Mouse (Mus musculus) small intestine, adult 2 months (tissue): Measurements from ENCODE around the gene Slc12a8. TPM values are rescaled to one million over a fixed set of nuclear protein-coding genes. Genes with fewer than 3 reads are reported as not detected.

Source experiments
- H3K27ac ChIP-seq: fragments of 200-500 bp; 2 replicates; pipeline ENCODE4 v1.5.1; 2012; ENCODE audit warnings: low read depth, low read length, control low read depth, inconsistent platforms; ENCODE audit not compliant: insufficient read depth
- H3K27me3 ChIP-seq: fragments of 200-500 bp; 2 replicates; pipeline ENCODE4 v1.6.1; 2012; ENCODE audit warnings: mild to moderate bottlenecking, moderate library complexity, low read length, inconsistent platforms; ENCODE audit not compliant: control insufficient read depth, insufficient read depth
- H3K36me3 ChIP-seq: fragments of 200-500 bp; 2 replicates; pipeline ENCODE4 v1.6.1; 2012; ENCODE audit warnings: mild to moderate bottlenecking, low read length, control low read depth, inconsistent platforms; ENCODE audit not compliant: control insufficient read depth, insufficient read depth
- H3K4me1 ChIP-seq: fragments of 200-500 bp; 2 replicates; pipeline ENCODE4 v1.6.1; 2012; ENCODE audit warnings: low read length, inconsistent platforms, mixed read lengths; ENCODE audit not compliant: control insufficient read depth, insufficient read depth, insufficient read length
- H3K4me3 ChIP-seq: fragments of 200-500 bp; 2 replicates; pipeline ENCODE4 v1.5.1; 2012; ENCODE audit warnings: low read depth, mild to moderate bottlenecking, control low read depth, inconsistent platforms, low read length, moderate library complexity
- CTCF ChIP-seq: fragments of 200-500 bp; IDR thresholded peaks from 2 replicates; pipeline ENCODE4 v1.5.1; 2012; ENCODE audit warnings: low read depth, mild to moderate bottlenecking, control low read depth, inconsistent platforms, low read length, moderate library complexity, mixed read lengths; ENCODE audit not compliant: insufficient replicate concordance, insufficient read length; ENCODE audit errors: extremely low read depth
- POLR2A ChIP-seq: fragments of 200-500 bp; IDR thresholded peaks from 2 replicates; pipeline ENCODE4 v1.6.1; 2012; ENCODE audit warnings: low read depth, mild to moderate bottlenecking, control low read depth, inconsistent platforms, low read length, moderate library complexity
- WGBS: fragments of 180-500 bp; shearing (Covaris S2); methylation state at CpG from one replicate; pipeline ENCODE4 v1.1.7; 2018; 5-methylcytosine and 5-hydroxymethylcytosine counted together
- polyA plus RNA-seq: library from polyadenylated mRNA; depleted of rRNA; stranded (reverse); fragments of >200 nt; gene quantifications from 2 replicates; pipeline ENCODE4 v1.2.3, GENCODE M21; 2012

Gene Slc12a8
- polyA plus RNA-seq, 1 experiment = 46.7 TPM

- Histone ChIP-seq H3K27me3 (no peaks in the 10 kb centered on the region), H3K36me3 (no peaks in the 10 kb centered on the region), H3K4me1 (peaks cover 6% of the 10 kb centered on the region; the same call in 1 of the 2 replicates), H3K27ac (0 out of 2 replicates have a peak overlapping the region, but pooled peaks have one; percentile 1), H3K4me3 (no peak overlapping the region)
- WGBS = 85% methylated on average over 36 of the region's 36 CpGs
- TF ChIP-seq CTCF (no peak), POLR2A (no peak)
Observed at GRCm38 (mm10) chr16:33576271-33577189, 59.4 kb downstream of the Slc12a8 start.

GRCm38 (mm10) chr16:33578462-33578861 lies 61.3 kb downstream of the Slc12a8 start:
- no peak overlapping the region for H3K27ac ChIP-seq
- no peak for TF ChIP-seq POLR2A
- TF ChIP-seq CTCF = no peak
- no peak overlapping the region for H3K4me3 ChIP-seq
- H3K36me3 ChIP-seq = no peaks in the 10 kb centered on the region
- WGBS = 76% methylated on average over 3 of the region's 3 CpGs
- peaks cover 7% of the 10 kb centered on the region; the same call in 1 of the 2 replicates for H3K4me1 ChIP-seq
- no peaks in the 10 kb centered on the region for H3K27me3 ChIP-seq

GRCm38 (mm10) chr16:33580331-33580730 lies 63.2 kb downstream of the Slc12a8 start:
- no peaks in the 10 kb centered on the region for H3K27me3 ChIP-seq
- no peak overlapping the region for H3K4me3 ChIP-seq
- WGBS = 85% methylated on average over 2 of the region's 2 CpGs
- H3K36me3 ChIP-seq = no peaks in the 10 kb centered on the region
- peaks cover 8% of the 10 kb centered on the region; the same call in 1 of the 2 replicates for H3K4me1 ChIP-seq
- TF ChIP-seq POLR2A (no peak), CTCF (no peak)
- peak overlapping the region; percentile 30 for H3K27ac ChIP-seq

GRCm38 (mm10) chr16:33580736-33581241 lies 63.7 kb downstream of the Slc12a8 start:
- Histone ChIP-seq H3K36me3 (no peaks in the 10 kb centered on the region), H3K27me3 (no peaks in the 10 kb centered on the region), H3K4me1 (peaks cover 8% of the 10 kb centered on the region; the same call in 1 of the 2 replicates), H3K27ac (peak overlapping the region; percentile 37; the same call in 1 of the 2 replicates), H3K4me3 (no peak overlapping the region)
- TF ChIP-seq POLR2A = no peak
- TF ChIP-seq CTCF = no peak

GRCm38 (mm10) chr16:33581661-33582099 lies 64.6 kb downstream of the Slc12a8 start:
- Histone ChIP-seq H3K4me3 (no peak overlapping the region), H3K27ac (peak overlapping the region; percentile 57), H3K4me1 (peaks cover 8% of the 10 kb centered on the region; the same call in 1 of the 2 replicates), H3K36me3 (no peaks in the 10 kb centered on the region), H3K27me3 (no peaks in the 10 kb centered on the region)
- 64% methylated on average over 4 of the region's 4 CpGs for WGBS
- TF ChIP-seq POLR2A (no peak), CTCF (no peak)

GRCm38 (mm10) chr16:33582495-33582894 lies 65.4 kb downstream of the Slc12a8 start:
- H3K4me1 ChIP-seq = peaks cover 8% of the 10 kb centered on the region; the same call in 1 of the 2 replicates
- TF ChIP-seq POLR2A (no peak), CTCF (no peak)
- H3K27ac ChIP-seq = peak overlapping the region; percentile 57
- 83% methylated on average over 8 of the region's 8 CpGs for WGBS
- H3K27me3 ChIP-seq = no peaks in the 10 kb centered on the region
- H3K4me3 ChIP-seq = no peak overlapping the region
- no peaks in the 10 kb centered on the region for H3K36me3 ChIP-seq

GRCm38 (mm10) chr16:33583333-33583732 lies 66.2 kb downstream of the Slc12a8 start:
- Histone ChIP-seq H3K4me1 (peaks cover 8% of the 10 kb centered on the region; the same call in 1 of the 2 replicates), H3K27me3 (no peaks in the 10 kb centered on the region), H3K4me3 (0 out of 2 replicates have a peak overlapping the region, but pooled peaks have one; percentile 42), H3K36me3 (no peaks in the 10 kb centered on the region), H3K27ac (peak overlapping the region; percentile 76)
- 69% methylated on average over 3 of the region's 3 CpGs for WGBS
- TF ChIP-seq POLR2A (no peak), CTCF (no peak)
